Mouse (Mus musculus): ENCODE results near the gene Col6a1. TPM values are rescaled to one million over a fixed set of nuclear protein-coding genes. Genes with fewer than 3 reads are reported as not detected.
A peak's percentile ranks its signal among the peaks of the same experiment; 100 is the strongest.

Gene Col6a1
- polyA plus RNA-seq, 1 experiment from 2014 or later: 169 TPM

DNA sequence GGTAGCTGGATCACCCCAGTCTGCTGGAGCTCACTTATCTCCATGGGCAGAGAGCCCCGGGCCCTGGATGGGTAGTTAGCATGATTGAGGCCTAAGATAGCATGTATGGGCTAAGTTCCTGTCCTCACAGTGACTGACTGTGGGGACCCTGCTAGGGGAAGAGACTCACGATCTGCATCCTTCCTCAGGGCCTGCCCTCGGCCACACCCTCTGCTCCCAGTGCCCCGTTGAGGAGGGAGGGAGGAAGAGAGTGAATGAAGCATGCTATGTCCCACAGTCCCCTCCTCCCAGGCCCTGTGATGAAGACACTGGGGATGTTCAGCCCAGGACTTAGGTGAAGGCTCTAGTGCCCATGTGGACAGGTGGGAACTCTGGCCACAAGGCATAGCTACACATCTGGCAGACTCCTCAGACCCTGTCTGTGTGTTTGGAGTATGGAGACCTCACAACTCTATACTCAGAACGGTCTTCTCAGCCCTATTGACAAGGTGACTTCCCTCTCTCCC lies 1.7 kb downstream of the Col6a1 start:
- peak; percentile 11 for DNase-seq (ENCODE audit: low spot score)
- TF ChIP-seq EP300 (optimal IDR thresholded peaks at IDR 0.05) (no peak), CTCF (IDR thresholded peaks at IDR 0.05; ENCODE audit: low read depth) (no peak)
- H3K27ac ChIP-seq (replicated peaks): no peak overlapping the region
- ATAC-seq (ENCODE audit: low FRiP score, low TSS enrichment): no peak
- peak overlapping the region; percentile 53 for H3K4me3 ChIP-seq (ENCODE audit: low read depth, low read length)
- no peaks in the 10 kb centered on the region for H3K9me3 ChIP-seq (ENCODE audit: control insufficient read depth, low read length)
- H3K27me3 ChIP-seq (ENCODE audit: control insufficient read depth, insufficient read depth, low read length): no peaks in the 10 kb centered on the region
- H3K4me2 ChIP-seq (replicated peaks; ENCODE audit: low read depth): peak overlapping the region; percentile 68
- peaks cover 8% of the 10 kb centered on the region; the same call in 1 of the 2 replicates for H3K36me3 ChIP-seq (ENCODE audit: control insufficient read depth, insufficient read depth, low read length)
- 32% methylated on average over 5 of the region's 5 CpGs for WGBS
- no peaks in the 10 kb centered on the region for H3K4me1 ChIP-seq (replicated peaks; ENCODE audit: control insufficient read depth, insufficient read depth)
- H3K9ac ChIP-seq (ENCODE audit: low read length): peak overlapping the region; percentile 77

DNA sequence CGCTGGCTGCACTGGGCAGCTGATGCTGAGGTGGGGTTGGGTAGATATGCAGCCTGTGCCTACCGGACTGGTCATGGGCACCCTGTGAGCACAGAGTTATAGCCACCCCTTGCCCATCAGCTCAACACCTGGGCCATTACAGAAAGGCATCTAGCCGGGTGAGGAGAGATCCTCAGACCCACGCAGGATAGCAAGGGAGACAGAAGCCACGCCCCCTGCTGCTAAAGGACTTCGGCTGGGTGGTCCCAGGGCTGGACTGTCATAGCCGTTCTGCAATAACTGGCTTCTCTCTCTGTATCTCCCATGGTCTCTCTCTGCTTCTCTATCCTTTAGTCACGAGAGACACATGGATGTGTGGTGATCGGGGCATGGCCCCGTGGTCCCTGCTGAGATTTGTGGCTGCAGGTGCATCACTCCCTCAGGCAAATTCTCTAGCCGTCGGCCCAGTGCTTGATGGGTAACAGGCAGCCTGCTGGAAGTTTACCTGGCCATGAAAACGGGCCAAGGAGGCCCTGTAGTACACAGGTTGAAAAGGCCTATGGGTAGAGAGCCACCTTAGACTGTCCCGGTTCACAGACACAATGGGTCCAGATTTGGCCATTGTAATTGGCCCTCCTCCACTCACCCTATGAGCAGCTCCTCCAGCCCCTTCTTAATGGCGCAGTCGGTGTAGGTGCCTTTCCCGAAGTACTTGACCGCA lies 3.1 kb downstream of the Col6a1 start:
- Histone ChIP-seq H3K27me3 (ENCODE audit: control insufficient read depth, insufficient read depth, low read length) (no peaks in the 10 kb centered on the region), H3K27ac (replicated peaks) (no peak overlapping the region), H3K4me1 (replicated peaks; ENCODE audit: control insufficient read depth, insufficient read depth) (no peaks in the 10 kb centered on the region), H3K4me2 (replicated peaks; ENCODE audit: low read depth) (no peak overlapping the region), H3K9ac (ENCODE audit: low read length) (no peak overlapping the region), H3K4me3 (ENCODE audit: low read depth, low read length) (no peak overlapping the region), H3K36me3 (ENCODE audit: control insufficient read depth, insufficient read depth, low read length) (peaks cover 13% of the 10 kb centered on the region; the same call in 1 of the 2 replicates), H3K9me3 (ENCODE audit: control insufficient read depth, low read length) (no peaks in the 10 kb centered on the region)
- ATAC-seq (ENCODE audit: low FRiP score, low TSS enrichment) (no peak), DNase-seq (ENCODE audit: low spot score) (no peak)
- 85% methylated on average over 18 of the region's 18 CpGs for WGBS
- TF ChIP-seq EP300 (optimal IDR thresholded peaks at IDR 0.05): no peak
- TF ChIP-seq CTCF (IDR thresholded peaks at IDR 0.05; ENCODE audit: low read depth): no peak

DNA sequence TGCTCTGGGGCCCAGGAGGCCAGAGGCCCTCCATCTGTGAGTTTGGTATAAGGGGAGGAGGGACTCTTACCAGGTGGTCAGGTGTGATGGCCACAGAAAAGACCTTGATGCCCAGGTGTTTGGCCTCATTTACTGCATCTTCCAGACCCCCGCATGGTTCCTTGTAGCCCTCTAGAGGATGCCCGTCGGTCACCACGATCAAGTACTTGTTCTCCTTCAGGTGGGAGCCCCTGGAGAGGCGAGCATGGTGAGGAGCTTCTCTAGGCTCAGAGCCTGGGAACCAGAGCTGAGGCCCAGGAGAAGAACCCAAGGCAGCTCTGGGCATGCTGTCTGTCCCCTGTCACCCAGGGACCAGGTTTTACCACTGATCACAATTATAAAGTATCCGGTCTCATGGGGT lies 4.2 kb downstream of the Col6a1 start:
- 94% methylated on average over 6 of the region's 6 CpGs for WGBS
- TF ChIP-seq CTCF (IDR thresholded peaks at IDR 0.05; ENCODE audit: low read depth): no peak
- no peak for TF ChIP-seq EP300 (optimal IDR thresholded peaks at IDR 0.05)
- no peak for DNase-seq (ENCODE audit: low spot score)
- Histone ChIP-seq H3K27ac (replicated peaks) (no peak overlapping the region), H3K4me1 (replicated peaks; ENCODE audit: control insufficient read depth, insufficient read depth) (no peaks in the 10 kb centered on the region), H3K4me3 (ENCODE audit: low read depth, low read length) (no peak overlapping the region), H3K36me3 (ENCODE audit: control insufficient read depth, insufficient read depth, low read length) (peaks cover 13% of the 10 kb centered on the region; the same call in 1 of the 2 replicates), H3K4me2 (replicated peaks; ENCODE audit: low read depth) (no peak overlapping the region), H3K27me3 (ENCODE audit: control insufficient read depth, insufficient read depth, low read length) (no peaks in the 10 kb centered on the region), H3K9me3 (ENCODE audit: control insufficient read depth, low read length) (no peaks in the 10 kb centered on the region), H3K9ac (ENCODE audit: low read length) (no peak overlapping the region)
- ATAC-seq (ENCODE audit: low FRiP score, low TSS enrichment): no peak

DNA sequence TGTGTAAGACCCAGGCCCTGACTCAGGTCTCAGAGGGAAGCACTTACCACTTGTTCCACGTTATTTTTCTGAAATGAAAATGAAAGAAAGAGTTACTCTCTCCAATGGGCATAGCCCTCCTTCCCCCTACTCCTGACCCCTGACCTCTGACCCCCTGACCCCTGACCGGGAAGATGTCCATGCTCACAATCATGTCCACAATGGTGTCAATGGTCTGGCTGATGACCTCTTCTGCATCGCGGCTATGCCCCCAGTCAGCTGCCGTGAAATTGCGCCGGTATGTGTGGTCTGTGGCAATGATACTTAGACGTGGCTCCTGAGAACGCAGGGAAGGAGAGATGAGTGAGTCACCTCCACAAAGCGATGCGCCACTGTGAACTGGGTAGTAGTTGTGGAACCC lies 4.8 kb downstream of the Col6a1 start:
- Histone ChIP-seq H3K27ac (replicated peaks) (no peak overlapping the region), H3K9ac (ENCODE audit: low read length) (no peak overlapping the region), H3K27me3 (ENCODE audit: control insufficient read depth, insufficient read depth, low read length) (no peaks in the 10 kb centered on the region), H3K9me3 (ENCODE audit: control insufficient read depth, low read length) (no peaks in the 10 kb centered on the region), H3K4me1 (replicated peaks; ENCODE audit: control insufficient read depth, insufficient read depth) (no peaks in the 10 kb centered on the region), H3K36me3 (ENCODE audit: control insufficient read depth, insufficient read depth, low read length) (peaks cover 13% of the 10 kb centered on the region; the same call in 1 of the 2 replicates), H3K4me3 (ENCODE audit: low read depth, low read length) (no peak overlapping the region), H3K4me2 (replicated peaks; ENCODE audit: low read depth) (no peak overlapping the region)
- TF ChIP-seq CTCF (IDR thresholded peaks at IDR 0.05; ENCODE audit: low read depth) (no peak), EP300 (optimal IDR thresholded peaks at IDR 0.05) (no peak)
- ATAC-seq (ENCODE audit: low FRiP score, low TSS enrichment) (no peak), DNase-seq (ENCODE audit: low spot score) (no peak)
- 89% methylated on average over 11 of the region's 11 CpGs for WGBS

DNA sequence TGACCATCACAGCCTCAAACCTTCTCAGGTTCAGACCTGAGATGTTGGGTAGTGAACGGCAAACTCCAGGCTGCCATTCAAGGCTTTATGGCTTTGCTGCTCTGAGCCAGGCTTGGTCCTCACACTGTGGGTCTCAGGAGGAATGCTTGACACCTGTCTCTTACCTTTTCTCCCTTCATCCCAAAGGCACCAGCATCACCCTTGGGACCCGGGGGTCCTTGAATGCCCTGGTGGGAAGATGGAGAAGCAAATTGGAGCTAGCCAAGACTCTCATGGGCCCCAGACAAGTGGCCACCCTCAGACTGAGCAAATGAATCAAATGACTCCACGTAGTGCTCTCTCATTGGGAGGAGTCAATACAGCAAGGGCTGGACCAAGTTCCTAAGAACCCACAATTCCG lies 8.3 kb downstream of the Col6a1 start:
- Histone ChIP-seq H3K4me2 (replicated peaks; ENCODE audit: low read depth) (no peak overlapping the region), H3K4me3 (ENCODE audit: low read depth, low read length) (no peak overlapping the region), H3K9ac (ENCODE audit: low read length) (no peak overlapping the region), H3K27me3 (ENCODE audit: control insufficient read depth, insufficient read depth, low read length) (no peaks in the 10 kb centered on the region), H3K9me3 (ENCODE audit: control insufficient read depth, low read length) (no peaks in the 10 kb centered on the region), H3K27ac (replicated peaks) (no peak overlapping the region), H3K36me3 (ENCODE audit: control insufficient read depth, insufficient read depth, low read length) (peaks cover 25% of the 10 kb centered on the region), H3K4me1 (replicated peaks; ENCODE audit: control insufficient read depth, insufficient read depth) (no peaks in the 10 kb centered on the region)
- WGBS: 90% methylated on average over 4 of the region's 4 CpGs
- DNase-seq (ENCODE audit: low spot score): no peak
- ATAC-seq (ENCODE audit: low FRiP score, low TSS enrichment): no peak
- TF ChIP-seq CTCF (IDR thresholded peaks at IDR 0.05; ENCODE audit: low read depth): no peak
- TF ChIP-seq EP300 (optimal IDR thresholded peaks at IDR 0.05): no peak

- TF ChIP-seq CTCF (IDR thresholded peaks at IDR 0.05; ENCODE audit: low read depth): no peak
- no peak for TF ChIP-seq EP300 (optimal IDR thresholded peaks at IDR 0.05)
- WGBS: 93% methylated on average over 7 of the region's 7 CpGs
- Histone ChIP-seq H3K9ac (ENCODE audit: low read length) (no peak overlapping the region), H3K4me2 (replicated peaks; ENCODE audit: low read depth) (no peak overlapping the region), H3K4me3 (ENCODE audit: low read depth, low read length) (no peak overlapping the region), H3K9me3 (ENCODE audit: control insufficient read depth, low read length) (no peaks in the 10 kb centered on the region), H3K36me3 (ENCODE audit: control insufficient read depth, insufficient read depth, low read length) (peaks cover 25% of the 10 kb centered on the region), H3K27me3 (ENCODE audit: control insufficient read depth, insufficient read depth, low read length) (no peaks in the 10 kb centered on the region), H3K27ac (replicated peaks) (no peak overlapping the region), H3K4me1 (replicated peaks; ENCODE audit: control insufficient read depth, insufficient read depth) (no peaks in the 10 kb centered on the region)
- ATAC-seq (ENCODE audit: low FRiP score, low TSS enrichment) (no peak), DNase-seq (ENCODE audit: low spot score) (no peak)
These were observed 8.9 kb downstream of the Col6a1 start for GRCm38 (mm10) chr10:76717026-76717425.
